8 mouse cellular contexts compared by ENCODE assay signal in the genomic region with DNA sequence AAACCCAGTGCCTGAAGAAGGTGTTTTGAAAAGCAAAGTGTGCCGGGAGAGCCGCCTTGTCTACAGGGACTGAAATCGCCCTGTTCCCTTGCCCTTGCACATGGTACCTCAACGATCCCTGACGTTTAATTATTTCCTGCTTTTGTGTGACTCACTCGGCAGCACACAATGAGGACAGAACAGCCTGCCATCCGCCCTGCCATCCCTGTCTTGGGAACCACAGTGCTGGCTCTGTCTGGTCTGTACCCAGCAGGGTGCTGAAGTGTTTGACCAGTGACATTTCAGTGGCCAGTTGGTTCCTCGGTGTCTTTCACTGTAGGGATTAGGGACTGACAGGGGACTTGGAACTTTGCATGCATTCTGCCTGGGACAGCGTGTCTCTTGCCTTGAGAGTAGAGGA.
DNase-seq lines count a peak whose midpoint lies in the region; ATAC-seq lines count a peak whose summit lies in the region.

No protein-coding gene starts in this region.

- intact Hi-C loops in left cerebral cortex, postnatal 4 days (cut with DNase I) = no loop called here

- 23% methylated on average over 9 of the region's 9 CpGs for WGBS in forebrain, embryonic 14.5 days
- 22% methylated on average over 9 of the region's 9 CpGs for whole genome bisulfite sequencing in forebrain, embryonic 13.5 days
- 23% methylated on average over 9 of the region's 9 CpGs for WGBS in hindbrain, embryonic 16.5 days

- peak; percentile 19 for DNase-seq in forebrain, embryonic 14.5 days (ENCODE audit: low spot score)
- DNase-seq in left cerebral cortex, postnatal 4 days = peak; percentile 34
- no peak for DNase-seq in left cerebral cortex, adult 11 months (ENCODE audit: low spot score)
- peak; percentile 57 for DNase-seq in retina, postnatal 1 day
- no peak for DNase-seq in spleen, adult 12 weeks (ENCODE audit: low spot score)
- no peak for DNase-seq in layer of hippocampus, adult 11-12 months (ENCODE audit: low spot score)

- H3K4me1 ChIP-seq in forebrain, embryonic 14.5 days (ENCODE audit: control insufficient read depth, insufficient read depth, low read length) = peaks cover 19% of the 10 kb centered on the region
- H3K4me1 ChIP-seq in forebrain, embryonic 13.5 days = peaks cover 43% of the 10 kb centered on the region
- peaks cover 17% of the 10 kb centered on the region for H3K4me1 ChIP-seq in hindbrain, embryonic 16.5 days (ENCODE audit: control insufficient read depth, insufficient read depth, low read depth, low read length)

- ATAC-seq in forebrain, embryonic 14.5 days = no peak
- ATAC-seq in forebrain, embryonic 13.5 days = no peak
- peak; percentile 55 for ATAC-seq in hindbrain, embryonic 16.5 days

- H3K27me3 ChIP-seq in forebrain, embryonic 14.5 days (replicated peaks; ENCODE audit: control insufficient read depth, insufficient read depth, low read length) = no peaks in the 10 kb centered on the region
- no peaks in the 10 kb centered on the region for H3K27me3 ChIP-seq in forebrain, embryonic 13.5 days
- H3K27me3 ChIP-seq in hindbrain, embryonic 16.5 days (replicated peaks; ENCODE audit: control insufficient read depth, insufficient read depth, low read length) = no peaks in the 10 kb centered on the region

- H3K27ac ChIP-seq in forebrain, embryonic 14.5 days (ENCODE audit: low read depth, low read length) = no peak overlapping the region
- no peak overlapping the region for H3K27ac ChIP-seq in forebrain, embryonic 13.5 days
- H3K27ac ChIP-seq in hindbrain, embryonic 16.5 days (ENCODE audit: low read depth, low read length) = no peak overlapping the region

- no peak overlapping the region for H3K4me2 ChIP-seq in forebrain, embryonic 14.5 days (ENCODE audit: low read length)
- H3K4me2 ChIP-seq in forebrain, embryonic 13.5 days = no peak overlapping the region
- no peak overlapping the region for H3K4me2 ChIP-seq in hindbrain, embryonic 16.5 days (ENCODE audit: low read length)

- H3K4me3 ChIP-seq in forebrain, embryonic 14.5 days (ENCODE audit: low read depth, low read length) = no peak overlapping the region
- no peak overlapping the region for H3K4me3 ChIP-seq in forebrain, embryonic 13.5 days
- no peak overlapping the region for H3K4me3 ChIP-seq in hindbrain, embryonic 16.5 days (ENCODE audit: low read length)

- H3K9me3 ChIP-seq in forebrain, embryonic 14.5 days (replicated peaks; ENCODE audit: control insufficient read depth, low read length) = no peaks in the 10 kb centered on the region
- H3K9me3 ChIP-seq in forebrain, embryonic 13.5 days (replicated peaks) = no peaks in the 10 kb centered on the region
- H3K9me3 ChIP-seq in hindbrain, embryonic 16.5 days (ENCODE audit: control insufficient read depth, low read length) = no peaks in the 10 kb centered on the region

- no peaks in the 10 kb centered on the region for H3K36me3 ChIP-seq in forebrain, embryonic 14.5 days (ENCODE audit: control insufficient read depth, insufficient read depth, low read length)
- H3K36me3 ChIP-seq in forebrain, embryonic 13.5 days (ENCODE audit: poor library complexity, severe bottlenecking) = no peaks in the 10 kb centered on the region
- no peaks in the 10 kb centered on the region for H3K36me3 ChIP-seq in hindbrain, embryonic 16.5 days (ENCODE audit: control insufficient read depth, insufficient read depth, low read length)

- no peak overlapping the region for H3K9ac ChIP-seq in forebrain, embryonic 14.5 days (ENCODE audit: low read length)
- no peak overlapping the region for H3K9ac ChIP-seq in forebrain, embryonic 13.5 days
- H3K9ac ChIP-seq in hindbrain, embryonic 16.5 days (ENCODE audit: low read depth, low read length) = no peak overlapping the region

Comparison
In these comparisons a context has a peak if more than half of its experiments do, and no peak if none do; other contexts are left out.
1. DNase-seq: peak in forebrain, embryonic 14.5 days (single experiment), left cerebral cortex, postnatal 4 days (single experiment) and retina, postnatal 1 day (single experiment); none in left cerebral cortex, adult 11 months (single experiment), spleen, adult 12 weeks (single experiment) and layer of hippocampus, adult 11-12 months (single experiment).